Mouse (Mus musculus): ENCODE data around the gene Nanp. TPM values are rescaled to one million over a fixed set of nuclear protein-coding genes. Genes with fewer than 3 reads are reported as not detected.

The Nanp gene
- total RNA-seq, 4 experiments from 2014 or later = 2.6 to 3.8 (median 3.2) TPM

DNA sequence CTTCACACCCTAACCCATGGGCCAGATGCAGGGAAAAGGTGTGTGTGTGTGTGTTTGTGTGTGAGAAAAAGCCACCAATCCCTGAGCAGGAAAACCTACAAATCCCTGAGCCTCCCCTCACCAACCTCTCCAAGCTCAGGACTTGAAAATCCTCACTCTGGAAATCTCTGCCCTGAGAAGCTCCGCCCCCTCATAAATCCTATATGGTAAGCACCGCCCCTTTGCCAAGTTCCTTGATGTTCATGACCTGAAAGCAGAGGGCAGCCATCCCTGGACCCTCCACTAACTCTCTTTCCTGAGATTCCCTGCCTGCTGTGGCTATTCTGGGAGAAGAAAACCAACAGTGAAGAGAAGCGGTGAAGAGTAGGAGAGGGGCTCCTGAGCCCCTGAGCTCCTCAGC lies 40.2 kb downstream of the Nanp start:
- no peak for DNase-seq (ENCODE audit: low spot score in 2 of 2)

DNA sequence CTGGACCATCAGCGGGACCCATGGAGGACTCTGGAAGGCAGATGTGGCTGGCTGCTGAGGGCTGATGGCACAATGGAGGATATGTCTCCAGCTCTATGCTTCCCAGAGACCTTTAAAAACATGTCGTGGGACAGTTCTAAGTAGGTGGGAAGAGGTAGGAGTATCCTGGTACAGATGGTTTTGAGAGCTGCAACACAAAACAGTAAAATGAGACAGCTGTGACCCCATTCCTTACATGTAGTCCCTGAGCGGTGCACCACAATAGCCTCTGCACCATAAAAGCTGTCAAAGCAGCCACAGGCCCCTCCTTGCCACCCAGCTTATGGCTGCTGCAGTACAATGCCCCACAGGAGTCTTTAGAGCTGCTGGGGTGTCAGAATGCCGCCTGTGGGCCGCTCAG lies 41.6 kb downstream of the Nanp start:
- no peak for DNase-seq (ENCODE audit: low spot score in 2 of 2)

DNA sequence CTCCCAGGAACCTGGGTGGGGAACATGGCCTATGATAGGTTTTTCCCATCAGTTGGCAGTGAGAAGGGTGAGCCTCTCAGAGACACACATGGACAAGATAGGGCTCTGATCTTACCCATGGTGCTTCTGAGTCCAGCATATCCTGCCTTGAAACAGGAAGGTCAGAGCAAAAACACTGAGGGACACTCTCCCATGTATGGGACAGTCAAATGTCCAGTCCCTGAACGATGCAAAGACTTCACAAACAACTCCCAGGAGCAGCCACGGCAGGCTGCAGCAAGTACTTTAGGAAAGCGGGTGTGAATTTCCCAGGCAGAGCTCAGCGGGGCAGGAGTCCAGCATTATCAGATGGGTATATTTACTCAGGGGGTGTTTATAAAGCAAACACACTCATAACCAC lies 43.9 kb downstream of the Nanp start:
- DNase-seq (ENCODE audit: low spot score in 2 of 2) = no peak

DNA sequence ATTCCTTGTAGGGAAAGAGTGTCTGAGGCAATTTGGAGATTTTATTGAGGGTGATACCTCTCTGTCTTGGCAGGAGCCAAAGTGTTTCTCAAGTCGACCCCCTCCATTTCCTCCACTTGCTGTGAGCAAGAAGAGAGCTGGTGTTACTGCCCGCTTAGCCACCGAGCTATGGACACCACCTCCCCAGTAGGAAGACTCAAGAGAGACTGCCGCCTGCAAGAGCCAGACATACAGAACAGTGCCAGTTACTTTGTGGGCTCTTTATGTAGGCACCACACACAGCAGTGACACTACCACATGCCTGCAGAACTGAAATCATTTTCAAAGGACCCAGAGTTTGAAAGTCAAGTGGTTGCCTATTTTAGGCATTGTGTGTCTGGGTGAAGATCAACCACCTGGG lies 48.1 kb downstream of the Nanp start:
- DNase-seq (ENCODE audit: low spot score in 2 of 2) = no peak

DNA sequence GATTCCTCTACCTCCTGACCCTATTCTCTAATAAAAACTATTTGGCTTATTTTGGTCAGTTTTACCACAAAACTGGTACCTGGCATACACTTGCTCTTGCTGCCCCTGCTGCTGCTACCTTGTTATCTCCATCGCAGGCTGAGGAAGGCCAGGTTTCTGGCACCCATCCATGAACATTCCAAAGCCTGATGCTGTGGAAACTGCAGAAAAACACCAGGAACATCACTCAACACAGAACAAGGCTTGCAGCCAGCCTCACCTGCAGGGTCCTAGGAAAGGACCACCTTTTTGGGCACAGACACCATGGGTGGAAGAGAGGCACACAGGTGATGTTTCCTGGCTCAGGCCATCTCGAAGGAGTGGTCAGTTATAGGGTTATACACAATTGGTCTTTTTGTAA lies 48.7 kb downstream of the Nanp start:
- DNase-seq (ENCODE audit: low spot score in 2 of 2) = no peak

DNA sequence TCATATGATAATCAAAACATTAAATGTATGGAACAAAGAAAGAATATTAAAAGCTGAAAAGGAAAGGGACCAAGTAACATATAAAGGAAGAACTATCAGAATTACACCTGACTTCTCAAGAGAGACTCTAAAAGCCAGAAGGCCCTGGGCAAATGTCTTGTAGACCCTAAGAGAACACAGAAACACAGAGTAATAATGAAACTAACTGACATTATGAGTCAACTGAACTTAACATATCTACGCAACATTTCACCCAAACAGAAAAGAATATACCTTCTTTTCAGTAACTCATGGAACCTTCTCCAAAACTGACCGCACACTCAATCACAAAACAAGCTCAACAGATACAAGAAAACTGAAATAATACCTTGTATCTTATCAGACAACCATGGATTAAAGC lies 53.8 kb downstream of the Nanp start:
- no peak for DNase-seq (ENCODE audit: low spot score in 2 of 2)

DNA sequence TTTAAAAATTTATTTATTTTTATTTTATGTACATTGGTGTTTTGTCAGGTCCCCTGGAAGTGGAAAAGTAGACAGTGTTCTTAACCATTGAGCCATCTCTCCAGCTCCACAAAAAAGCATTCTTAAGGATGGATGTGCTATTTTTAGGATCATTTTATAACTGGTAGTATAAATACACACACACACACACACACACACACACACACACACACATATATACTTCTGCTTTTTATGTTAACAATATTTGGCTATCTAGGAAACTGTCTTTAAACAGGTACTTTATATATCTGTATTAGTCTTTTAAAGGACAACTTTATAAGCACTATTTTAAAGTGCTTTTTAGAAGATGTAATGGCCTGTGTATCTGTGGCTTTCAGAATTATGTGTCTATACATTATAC lies 57.1 kb downstream of the Nanp start:
- DNase-seq (ENCODE audit: low spot score in 2 of 2) = no peak

DNA sequence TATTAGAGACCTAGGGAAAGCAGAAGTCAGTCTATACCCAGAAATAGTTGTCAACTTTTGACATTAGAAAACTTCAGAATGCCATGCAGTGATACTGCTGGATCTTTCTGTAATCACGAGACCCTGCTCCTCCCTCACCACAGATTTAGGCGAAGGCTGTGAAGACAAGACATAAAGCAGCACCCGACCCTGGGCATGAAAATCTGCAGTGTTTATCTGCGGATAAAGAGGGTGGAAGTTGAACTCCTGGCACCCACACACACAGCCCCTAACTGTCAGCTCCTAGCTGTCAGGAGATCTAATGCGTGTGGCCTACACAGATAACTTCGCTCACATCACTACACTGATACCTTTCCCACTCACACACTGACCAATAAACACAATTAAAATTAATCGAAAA lies 57.7 kb downstream of the Nanp start:
- DNase-seq (ENCODE audit: low spot score in 2 of 2) = no peak

DNA sequence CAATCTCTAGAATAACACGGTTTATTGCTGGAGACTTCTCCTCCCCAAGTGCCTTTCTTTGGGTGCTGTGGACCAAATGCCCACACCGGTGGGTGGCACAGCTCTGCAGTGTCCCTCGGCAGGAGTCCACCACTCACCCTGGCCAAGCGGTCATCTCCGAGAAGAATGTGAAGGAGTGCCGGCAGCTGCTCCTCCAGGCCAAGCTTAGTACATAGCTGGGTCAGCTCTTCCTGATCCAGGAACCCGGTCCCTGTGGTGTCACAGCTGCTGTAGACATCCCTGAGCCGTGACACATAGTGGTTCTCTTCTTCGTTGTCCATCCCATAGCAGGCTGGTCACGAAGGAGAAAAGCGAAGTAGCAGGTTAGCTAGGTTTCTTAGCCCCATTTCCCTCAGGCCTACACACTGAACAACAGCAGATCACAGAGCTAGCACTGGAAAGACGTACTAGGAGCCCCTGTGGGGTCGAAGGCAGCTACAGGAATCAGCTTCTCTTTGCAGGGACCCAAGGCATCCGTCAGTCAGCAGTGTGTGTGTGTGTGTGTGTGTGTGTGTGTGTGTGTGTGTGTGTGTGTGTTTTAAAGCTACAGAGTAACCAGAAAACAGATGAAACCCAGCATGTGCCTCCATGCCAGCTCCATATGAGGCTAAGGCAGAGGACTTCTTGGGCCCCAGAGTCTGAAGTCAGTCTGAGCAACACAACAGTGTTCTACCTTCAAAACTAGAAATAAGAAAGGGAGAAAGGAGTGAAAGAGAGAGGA lies 59.2 kb downstream of the Nanp start:
- DNase-seq (ENCODE audit: low spot score in 2 of 2) = no peak

Other genes with a start within 250 kb of the Nanp start
- 10 to 100 TPM; 22.0 to 27.5 (median 25.7) TPM for gene Abhd12, start 134.7 kb downstream of the Nanp start, total RNA-seq (2022)
- 1 to 10 TPM; 1.6 to 2.7 (median 1.9) TPM for gene Gins1, start 134.0 kb downstream of the Nanp start, total RNA-seq (2022)
- gene Ninl, start within 50 bp of the Nanp start, total RNA-seq (2022) = under 1 TPM in 2 of 4 experiments, not detected in 2; 0.22 to 0.65 TPM
- not detected for gene Gm14151, start 53.0 kb upstream of the Nanp start, total RNA-seq (2022)
- gene Gm14147, start 58.8 kb upstream of the Nanp start, total RNA-seq (2022) = not detected

Data from gastrocnemius, adult 8-10 months (tissue).